Mouse (Mus musculus): ENCODE measurements around the gene Il11ra1.

- TF ChIP-seq CTCF (IDR thresholded peaks at IDR 0.05; ENCODE audit: borderline replicate concordance, insufficient read depth, low read depth, low read length) (no peak), POLR2A (IDR thresholded peaks at IDR 0.05; ENCODE audit: borderline replicate concordance, insufficient read depth, low read length) (no peak)
Observed at GRCm38 (mm10) chr4:41665009-41665675, 34.6 kb upstream of the Il11ra1 start.
